Mouse (Mus musculus): ENCODE results near the gene Tent2. TPM values are rescaled to one million over a fixed set of nuclear protein-coding genes. Genes with fewer than 3 reads are reported as not detected.

Tent2 gene
- polyA plus RNA-seq, 1 experiment: 15.7 TPM

GRCm38 (mm10) chr13:93128111-93128860, 63.9 kb downstream of the Tent2 start:
- H3K4me3 ChIP-seq (ENCODE audit: control insufficient read depth, low read depth, low read length): no peak overlapping the region
- no peaks in the 10 kb centered on the region for H3K36me3 ChIP-seq (ENCODE audit: control insufficient read depth, insufficient read depth, low read length)
- TF ChIP-seq CTCF (IDR thresholded peaks at IDR 0.05; ENCODE audit: control insufficient read depth, insufficient read depth, insufficient replicate concordance, low read depth, low read length) (no peak), POLR2A (IDR thresholded peaks at IDR 0.05; ENCODE audit: control insufficient read depth, low read depth, low read length) (no peak)
- no peaks in the 10 kb centered on the region for H3K27me3 ChIP-seq (ENCODE audit: control insufficient read depth, insufficient read depth, low read length)
- no peak overlapping the region for H3K27ac ChIP-seq (ENCODE audit: control insufficient read depth, insufficient read depth, low read depth, low read length)
- H3K4me1 ChIP-seq (ENCODE audit: control insufficient read depth, insufficient read depth, low read length): no peaks in the 10 kb centered on the region; the same call in 1 of the 2 replicates

- H3K27me3 ChIP-seq (ENCODE audit: control insufficient read depth, insufficient read depth, low read length): no peaks in the 10 kb centered on the region
- H3K4me3 ChIP-seq (ENCODE audit: control insufficient read depth, low read depth, low read length): no peak overlapping the region
- H3K27ac ChIP-seq (ENCODE audit: control insufficient read depth, insufficient read depth, low read depth, low read length): no peak overlapping the region
- TF ChIP-seq POLR2A (IDR thresholded peaks at IDR 0.05; ENCODE audit: control insufficient read depth, low read depth, low read length) (no peak), CTCF (IDR thresholded peaks at IDR 0.05; ENCODE audit: control insufficient read depth, insufficient read depth, insufficient replicate concordance, low read depth, low read length) (no peak)
- H3K4me1 ChIP-seq (ENCODE audit: control insufficient read depth, insufficient read depth, low read length): no peaks in the 10 kb centered on the region
- H3K36me3 ChIP-seq (ENCODE audit: control insufficient read depth, insufficient read depth, low read length): no peaks in the 10 kb centered on the region
These were observed 69.9 kb downstream of the Tent2 start for GRCm38 (mm10) chr13:93122321-93122720.

- no peaks in the 10 kb centered on the region for H3K36me3 ChIP-seq (ENCODE audit: control insufficient read depth, insufficient read depth, low read length)
- no peaks in the 10 kb centered on the region for H3K27me3 ChIP-seq (ENCODE audit: control insufficient read depth, insufficient read depth, low read length)
- H3K4me3 ChIP-seq (ENCODE audit: control insufficient read depth, low read depth, low read length): no peak overlapping the region
- H3K4me1 ChIP-seq (ENCODE audit: control insufficient read depth, insufficient read depth, low read length): no peaks in the 10 kb centered on the region
- TF ChIP-seq CTCF (IDR thresholded peaks at IDR 0.05; ENCODE audit: control insufficient read depth, insufficient read depth, insufficient replicate concordance, low read depth, low read length) (no peak), POLR2A (IDR thresholded peaks at IDR 0.05; ENCODE audit: control insufficient read depth, low read depth, low read length) (no peak)
- H3K27ac ChIP-seq (ENCODE audit: control insufficient read depth, insufficient read depth, low read depth, low read length): no peak overlapping the region
These were observed 74.9 kb downstream of the Tent2 start for GRCm38 (mm10) chr13:93117241-93117640.

- H3K4me1 ChIP-seq (ENCODE audit: control insufficient read depth, insufficient read depth, low read length): no peaks in the 10 kb centered on the region
- H3K27ac ChIP-seq (ENCODE audit: control insufficient read depth, insufficient read depth, low read depth, low read length): no peak overlapping the region
- H3K27me3 ChIP-seq (ENCODE audit: control insufficient read depth, insufficient read depth, low read length): no peaks in the 10 kb centered on the region
- no peaks in the 10 kb centered on the region for H3K36me3 ChIP-seq (ENCODE audit: control insufficient read depth, insufficient read depth, low read length)
- H3K4me3 ChIP-seq (ENCODE audit: control insufficient read depth, low read depth, low read length): no peak overlapping the region
- no peak for TF ChIP-seq CTCF (IDR thresholded peaks at IDR 0.05; ENCODE audit: control insufficient read depth, insufficient read depth, insufficient replicate concordance, low read depth, low read length)
- TF ChIP-seq POLR2A (IDR thresholded peaks at IDR 0.05; ENCODE audit: control insufficient read depth, low read depth, low read length): no peak
These were observed 89.7 kb downstream of the Tent2 start for GRCm38 (mm10) chr13:93102340-93103090.

- Histone ChIP-seq H3K27ac (ENCODE audit: control insufficient read depth, insufficient read depth, low read depth, low read length) (no peak overlapping the region), H3K36me3 (ENCODE audit: control insufficient read depth, insufficient read depth, low read length) (no peaks in the 10 kb centered on the region), H3K27me3 (ENCODE audit: control insufficient read depth, insufficient read depth, low read length) (no peaks in the 10 kb centered on the region), H3K4me1 (ENCODE audit: control insufficient read depth, insufficient read depth, low read length) (peaks cover 2% of the 10 kb centered on the region; the same call in 1 of the 2 replicates), H3K4me3 (ENCODE audit: control insufficient read depth, low read depth, low read length) (no peak overlapping the region)
- TF ChIP-seq POLR2A (IDR thresholded peaks at IDR 0.05; ENCODE audit: control insufficient read depth, low read depth, low read length): no peak
- no peak for TF ChIP-seq CTCF (IDR thresholded peaks at IDR 0.05; ENCODE audit: control insufficient read depth, insufficient read depth, insufficient replicate concordance, low read depth, low read length)
These were observed 93.6 kb downstream of the Tent2 start for GRCm38 (mm10) chr13:93098596-93098995.

GRCm38 (mm10) chr13:93096643-93097042, 95.5 kb downstream of the Tent2 start:
- H3K36me3 ChIP-seq (ENCODE audit: control insufficient read depth, insufficient read depth, low read length): no peaks in the 10 kb centered on the region
- no peaks in the 10 kb centered on the region for H3K27me3 ChIP-seq (ENCODE audit: control insufficient read depth, insufficient read depth, low read length)
- no peak overlapping the region for H3K27ac ChIP-seq (ENCODE audit: control insufficient read depth, insufficient read depth, low read depth, low read length)
- H3K4me1 ChIP-seq (ENCODE audit: control insufficient read depth, insufficient read depth, low read length): peaks cover 2% of the 10 kb centered on the region; the same call in 1 of the 2 replicates
- H3K4me3 ChIP-seq (ENCODE audit: control insufficient read depth, low read depth, low read length): no peak overlapping the region
- TF ChIP-seq POLR2A (IDR thresholded peaks at IDR 0.05; ENCODE audit: control insufficient read depth, low read depth, low read length) (no peak), CTCF (IDR thresholded peaks at IDR 0.05; ENCODE audit: control insufficient read depth, insufficient read depth, insufficient replicate concordance, low read depth, low read length) (no peak)

Other genes starting within 250 kb of the Tent2 start
- 0.02 and 0.24 TPM in 2 replicates for gene Cmya5, start 47.7 kb downstream of the Tent2 start, polyA plus RNA-seq (2012; rRNA removed)
- gene Homer1, start 107.2 kb upstream of the Tent2 start, polyA plus RNA-seq (2012; rRNA removed): 4.7 and 5.4 TPM in 2 replicates

Measured in testis, adult 2 months (tissue).